Mouse (Mus musculus): ENCODE measurements around the gene Fkbp8. TPM values are rescaled to one million over a fixed set of nuclear protein-coding genes. Genes with fewer than 3 reads are reported as not detected.

Fkbp8 gene
- polyA plus RNA-seq, 1 experiment from 2014 or later: 300 TPM

DNA sequence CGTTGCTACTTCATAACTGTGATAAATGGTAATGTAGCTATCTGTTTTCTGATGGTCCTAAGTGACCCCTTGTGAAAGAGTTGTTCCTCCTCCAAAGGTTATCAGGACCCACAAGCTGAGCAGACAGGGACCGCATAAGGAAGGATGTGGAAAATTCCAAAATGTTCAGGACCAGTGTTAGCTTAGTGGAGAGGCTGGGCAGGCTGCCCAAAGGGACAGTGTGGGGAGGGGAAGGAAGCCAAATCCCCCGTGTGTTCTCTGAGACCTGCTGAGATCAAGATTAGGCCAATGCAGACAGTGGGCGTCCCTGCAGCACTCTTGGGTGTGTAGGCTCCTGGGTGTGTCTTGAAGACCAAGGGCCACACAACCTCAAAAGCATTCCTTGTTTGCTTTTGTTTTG is 47.4 kb downstream of the Fkbp8 start:
- no peaks in the 10 kb centered on the region for H3K9me3 ChIP-seq (replicated peaks)
- no peaks in the 10 kb centered on the region for H3K27me3 ChIP-seq (ENCODE audit: low read depth, poor library complexity, severe bottlenecking)
- no peak for DNase-seq (ENCODE audit: low spot score)
- peaks cover 12% of the 10 kb centered on the region; the same call in 1 of the 2 replicates for H3K4me1 ChIP-seq
- H3K36me3 ChIP-seq: peaks cover 47% of the 10 kb centered on the region
- 88% methylated on average over 4 of the region's 4 CpGs for WGBS
- H3K27ac ChIP-seq (replicated peaks): no peak overlapping the region
- H3K4me3 ChIP-seq: no peak overlapping the region

DNA sequence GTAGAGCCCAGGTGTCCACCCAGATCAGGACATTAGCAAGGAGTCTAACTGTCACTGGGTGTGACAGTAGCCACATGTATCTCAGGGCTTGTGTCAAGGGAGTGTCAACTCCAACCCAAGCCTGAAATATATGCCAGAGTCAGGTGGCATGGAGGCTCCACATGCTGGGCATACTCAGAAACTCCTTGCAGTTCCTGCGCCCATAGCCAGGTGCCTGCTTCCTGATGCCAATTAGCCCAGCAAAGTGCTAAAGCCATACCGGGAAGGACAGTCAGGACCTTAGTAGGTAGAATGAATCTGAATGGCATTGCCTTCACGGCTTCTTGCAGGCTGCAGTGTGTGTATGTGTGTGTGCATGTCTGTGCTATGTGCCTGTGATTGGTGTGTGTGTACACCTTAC is 49.7 kb downstream of the Fkbp8 start:
- WGBS: 96% methylated on average over 3 of the region's 3 CpGs
- no peaks in the 10 kb centered on the region for H3K4me1 ChIP-seq

DNA sequence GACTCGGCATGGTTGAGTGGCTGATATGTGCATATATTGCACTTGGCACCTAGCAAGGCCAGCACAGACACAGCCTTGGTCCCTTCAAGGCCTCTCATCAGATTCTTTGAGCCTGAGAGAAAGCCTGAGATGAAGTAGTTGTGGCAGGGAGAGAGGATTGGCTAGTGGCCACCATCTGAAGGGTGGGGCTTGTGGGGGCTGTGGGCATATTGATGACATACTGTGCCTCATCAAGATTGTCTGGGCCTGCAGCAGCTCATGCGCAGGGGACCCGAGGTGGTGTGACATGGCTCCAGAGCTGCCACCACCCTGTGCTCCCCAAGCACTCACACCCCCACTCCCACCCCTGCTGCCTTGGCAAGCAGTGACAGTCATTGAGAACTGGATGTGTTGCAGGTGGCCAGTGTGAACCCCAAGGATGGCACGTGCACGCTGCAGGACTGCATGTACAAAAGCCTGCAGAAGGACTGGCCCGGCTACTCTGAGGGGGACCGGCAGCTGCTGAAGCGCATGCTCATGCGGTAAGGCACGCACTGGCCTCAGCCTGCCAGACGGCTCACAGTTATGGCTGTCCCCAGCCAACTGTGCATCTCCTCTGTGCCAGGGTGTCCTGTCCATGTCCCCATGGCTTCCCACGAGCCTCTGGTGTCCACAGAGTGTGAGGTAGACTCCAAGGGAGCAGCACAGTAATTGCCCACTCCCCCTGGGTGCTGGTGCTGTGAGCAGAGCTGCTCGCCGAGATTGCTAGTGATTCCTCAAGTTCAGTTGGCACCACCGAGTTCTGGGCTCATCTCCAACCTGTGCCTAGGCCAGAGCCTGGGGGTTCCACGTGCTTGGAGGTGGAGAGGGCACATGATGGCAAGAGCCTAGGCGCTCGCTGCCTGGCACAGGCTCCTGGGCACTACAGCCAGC is 56.2 kb downstream of the Fkbp8 start:
- H3K27me3 ChIP-seq (ENCODE audit: low read depth, poor library complexity, severe bottlenecking): no peaks in the 10 kb centered on the region
- DNase-seq (ENCODE audit: low spot score): no peak

More for the DNA sequence above, 49.7 kb downstream of the Fkbp8 start:
- Histone ChIP-seq H3K4me3 (no peak overlapping the region), H3K27me3 (ENCODE audit: low read depth, poor library complexity, severe bottlenecking) (no peaks in the 10 kb centered on the region), H3K36me3 (peaks cover 70% of the 10 kb centered on the region), H3K9me3 (replicated peaks) (no peaks in the 10 kb centered on the region), H3K27ac (replicated peaks) (no peak overlapping the region)
- no peak for DNase-seq (ENCODE audit: low spot score)

DNA sequence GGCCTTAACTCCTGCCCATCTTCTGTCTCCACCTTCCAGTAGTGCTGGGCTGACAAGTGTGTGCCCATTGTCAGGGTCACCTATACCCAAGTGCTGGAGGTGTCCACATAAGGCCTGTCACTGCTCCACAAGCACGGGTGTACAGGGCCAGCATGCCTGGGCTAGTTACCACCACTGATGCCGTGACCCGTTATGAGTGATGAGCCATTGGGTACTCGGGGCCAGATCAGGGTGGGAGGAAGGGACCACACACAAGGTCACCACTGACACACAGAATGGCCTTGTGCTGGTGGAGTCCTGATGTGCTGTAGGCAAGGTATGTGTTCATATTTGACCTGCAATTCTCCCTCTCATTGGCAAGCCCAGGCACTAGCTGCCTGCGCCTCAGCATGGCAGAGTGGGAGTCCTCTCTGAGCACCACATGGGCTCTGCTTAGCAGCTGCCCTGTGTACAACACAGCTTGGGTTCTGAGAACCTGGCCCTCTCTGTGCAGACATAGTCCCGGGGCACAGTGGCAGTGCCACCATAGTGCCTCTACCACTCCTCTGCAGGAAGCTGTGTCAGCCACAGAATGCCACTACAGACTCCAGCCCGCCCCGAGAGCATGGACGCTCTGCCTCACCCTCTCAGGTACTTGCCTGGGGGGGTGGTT is 57.2 kb downstream of the Fkbp8 start:
- Histone ChIP-seq H3K4me3 (no peak overlapping the region), H3K27ac (replicated peaks) (peak overlapping the region; percentile 24; the same call in 1 of the 2 replicates), H3K36me3 (peaks cover 99% of the 10 kb centered on the region), H3K4me1 (no peaks in the 10 kb centered on the region), H3K27me3 (ENCODE audit: low read depth, poor library complexity, severe bottlenecking) (no peaks in the 10 kb centered on the region), H3K9me3 (replicated peaks) (no peaks in the 10 kb centered on the region)
- no peak for DNase-seq (ENCODE audit: low spot score)
- 95% methylated on average over 9 of the region's 9 CpGs for WGBS

More for the DNA sequence above, 56.2 kb downstream of the Fkbp8 start:
- Histone ChIP-seq H3K9me3 (replicated peaks) (no peaks in the 10 kb centered on the region), H3K27ac (replicated peaks) (no peak overlapping the region), H3K4me1 (no peaks in the 10 kb centered on the region), H3K36me3 (peaks cover 96% of the 10 kb centered on the region), H3K4me3 (no peak overlapping the region)
- WGBS: 94% methylated on average over 18 of the region's 18 CpGs

Other genes with a start within 250 kb of the Fkbp8 start
- gene Homer3, start 244.9 kb upstream of the Fkbp8 start, polyA plus RNA-seq (2016; fragmentation: Nextera tagmentation; extraction: Ambion mirVana): 102 and 111 TPM in 2 replicates
- gene Ddx49, start 225.2 kb upstream of the Fkbp8 start, polyA plus RNA-seq (2016; fragmentation: Nextera tagmentation; extraction: Ambion mirVana): 56.4 and 57.4 TPM in 2 replicates
- gene Cope, start 225.2 kb upstream of the Fkbp8 start, polyA plus RNA-seq (2016; fragmentation: Nextera tagmentation; extraction: Ambion mirVana): 308 and 311 TPM in 2 replicates
- gene Cers1, start 211.9 kb upstream of the Fkbp8 start, polyA plus RNA-seq (2016; fragmentation: Nextera tagmentation; extraction: Ambion mirVana): 4.6 and 5.3 TPM in 2 replicates
- gene Gdf1, start 197.9 kb upstream of the Fkbp8 start, polyA plus RNA-seq (2016; fragmentation: Nextera tagmentation; extraction: Ambion mirVana): 3.8 and 5.7 TPM in 2 replicates
- gene Upf1, start 174.4 kb upstream of the Fkbp8 start, polyA plus RNA-seq (2016; fragmentation: Nextera tagmentation; extraction: Ambion mirVana): 16.8 and 19.1 TPM in 2 replicates
- 0.37 and 0.39 TPM in 2 replicates for gene Comp, start 154.2 kb upstream of the Fkbp8 start, polyA plus RNA-seq (2016; fragmentation: Nextera tagmentation; extraction: Ambion mirVana)
- gene Crtc1, start 88.1 kb upstream of the Fkbp8 start, polyA plus RNA-seq (2016; fragmentation: Nextera tagmentation; extraction: Ambion mirVana): 12.9 and 16.5 TPM in 2 replicates
- 16.9 and 20.7 TPM in 2 replicates for gene Klhl26, start 50.8 kb upstream of the Fkbp8 start, polyA plus RNA-seq (2016; fragmentation: Nextera tagmentation; extraction: Ambion mirVana)
- gene Tmem59l, start 40.4 kb upstream of the Fkbp8 start, polyA plus RNA-seq (2016; fragmentation: Nextera tagmentation; extraction: Ambion mirVana): 7.9 and 8.3 TPM in 2 replicates
- 0.42 and 2.3 TPM in 2 replicates for gene Crlf1, start 34.6 kb upstream of the Fkbp8 start, polyA plus RNA-seq (2016; fragmentation: Nextera tagmentation; extraction: Ambion mirVana)
- 138 and 140 TPM in 2 replicates for gene Rex1bd, start 21.0 kb upstream of the Fkbp8 start, polyA plus RNA-seq (2016; fragmentation: Nextera tagmentation; extraction: Ambion mirVana)
- 836 and 881 TPM in 2 replicates for gene Uba52, start 16.9 kb upstream of the Fkbp8 start, polyA plus RNA-seq (2016; fragmentation: Nextera tagmentation; extraction: Ambion mirVana)
- gene Kxd1, start 232 bp downstream of the Fkbp8 start, polyA plus RNA-seq (2016; fragmentation: Nextera tagmentation; extraction: Ambion mirVana): 56.5 and 58.8 TPM in 2 replicates
- gene Ell, start 11.7 kb downstream of the Fkbp8 start, polyA plus RNA-seq (2016; fragmentation: Nextera tagmentation; extraction: Ambion mirVana): 18.0 and 22.7 TPM in 2 replicates
- 126 and 137 TPM in 2 replicates for gene Isyna1, start 66.6 kb downstream of the Fkbp8 start, polyA plus RNA-seq (2016; fragmentation: Nextera tagmentation; extraction: Ambion mirVana)
- 73.3 and 78.8 TPM in 2 replicates for gene Ssbp4, start 81.1 kb downstream of the Fkbp8 start, polyA plus RNA-seq (2016; fragmentation: Nextera tagmentation; extraction: Ambion mirVana)
- 1.1 and 1.2 TPM in 2 replicates for gene Lrrc25, start 88.4 kb downstream of the Fkbp8 start, polyA plus RNA-seq (2016; fragmentation: Nextera tagmentation; extraction: Ambion mirVana)
- not detected in 2 replicates for gene Gdf15, start 104.7 kb downstream of the Fkbp8 start, polyA plus RNA-seq (2016; fragmentation: Nextera tagmentation; extraction: Ambion mirVana)
- 51.8 and 89.7 TPM in 2 replicates for gene Pgpep1, start 132.7 kb downstream of the Fkbp8 start, polyA plus RNA-seq (2016; fragmentation: Nextera tagmentation; extraction: Ambion mirVana)
- gene Lsm4, start 145.5 kb downstream of the Fkbp8 start, polyA plus RNA-seq (2016; fragmentation: Nextera tagmentation; extraction: Ambion mirVana): 315 and 355 TPM in 2 replicates
- 62.5 and 78.6 TPM in 2 replicates for gene Jund, start 171.2 kb downstream of the Fkbp8 start, polyA plus RNA-seq (2016; fragmentation: Nextera tagmentation; extraction: Ambion mirVana)
- gene Iqcn, start 175.7 kb downstream of the Fkbp8 start, polyA plus RNA-seq (2016; fragmentation: Nextera tagmentation; extraction: Ambion mirVana): not detected in 2 replicates
- gene Gm3336, start 190.8 kb downstream of the Fkbp8 start, polyA plus RNA-seq (2016; fragmentation: Nextera tagmentation; extraction: Ambion mirVana): not detected in 2 replicates
- 0.72 and 0.78 TPM in 2 replicates for gene Pde4c, start 196.0 kb downstream of the Fkbp8 start, polyA plus RNA-seq (2016; fragmentation: Nextera tagmentation; extraction: Ambion mirVana)
- gene Rab3a, start 227.0 kb downstream of the Fkbp8 start, polyA plus RNA-seq (2016; fragmentation: Nextera tagmentation; extraction: Ambion mirVana): 17.2 and 40.7 TPM in 2 replicates
- 31.7 and 34.6 TPM in 2 replicates for gene Mpv17l2, start 233.2 kb downstream of the Fkbp8 start, polyA plus RNA-seq (2016; fragmentation: Nextera tagmentation; extraction: Ambion mirVana)
- gene Pik3r2, start 249.0 kb downstream of the Fkbp8 start, polyA plus RNA-seq (2016; fragmentation: Nextera tagmentation; extraction: Ambion mirVana): 66.2 and 66.6 TPM in 2 replicates